Mouse (Mus musculus): ENCODE data around the gene Evx1.

DNA sequence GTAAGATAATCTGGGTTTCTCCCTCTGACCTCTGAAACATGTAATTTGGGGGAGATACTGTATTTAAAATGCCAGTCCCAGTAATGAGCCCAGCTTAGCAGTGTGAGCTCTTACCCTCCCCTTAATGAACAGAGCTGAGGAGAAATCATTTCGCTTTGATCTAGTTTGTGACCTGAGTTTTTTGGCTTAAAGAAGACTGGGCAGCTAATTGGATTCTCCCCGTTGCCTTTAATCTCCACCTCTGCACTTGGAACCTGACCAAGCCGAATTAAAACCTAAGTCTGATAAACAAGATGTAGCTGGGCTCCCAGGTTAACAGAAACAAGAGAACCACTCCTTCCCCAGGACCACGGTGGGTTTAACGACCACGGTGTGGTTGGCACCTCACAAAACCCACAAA lies 36.9 kb upstream of the Evx1 start:
- TF ChIP-seq CTCF (IDR thresholded peaks at IDR 0.05; ENCODE audit: borderline replicate concordance, extremely low read depth, insufficient read depth, insufficient read length) (no peak), POLR2A (IDR thresholded peaks at IDR 0.05; ENCODE audit: borderline replicate concordance, extremely low read depth, insufficient read depth, insufficient read length, poor library complexity, severe bottlenecking) (no peak)
